Mouse (Mus musculus) telencephalon, adult 2 months (tissue): ENCODE measurements around the gene Ednra.
A peak's percentile ranks its signal among the peaks of the same experiment; 100 is the strongest.
"Not testable (repeated sequence)": the region's sequence is repeated elsewhere in the genome, so short reads cannot be mapped to it uniquely, and the experiment has no call there.

Experiments used
- DNase-seq: peaks from one replicate; pipeline ENCODE4 v3.0.0-alpha.2; 2011; ENCODE audit warnings: low read depth, low spot score

The Ednra gene

GRCm38 (mm10) chr8:77718933-77719332 is 5.3 kb downstream of the Ednra start:
- DNase-seq = no peak

- DNase-seq = no peak
Measured at GRCm38 (mm10) chr8:77717036-77717435, 7.2 kb downstream of the Ednra start.

GRCm38 (mm10) chr8:77714455-77714854 is 9.8 kb downstream of the Ednra start:
- DNase-seq = no peak

GRCm38 (mm10) chr8:77713688-77714087 is 10.6 kb downstream of the Ednra start:
- DNase-seq = no peak

GRCm38 (mm10) chr8:77704768-77705167 is 19.5 kb downstream of the Ednra start:
- DNase-seq = peak; percentile 46

GRCm38 (mm10) chr8:77698028-77698427 is 26.2 kb downstream of the Ednra start:
- no peak for DNase-seq

GRCm38 (mm10) chr8:77696182-77696581 is 28.1 kb downstream of the Ednra start:
- DNase-seq = no peak

GRCm38 (mm10) chr8:77695486-77696058 is 28.7 kb downstream of the Ednra start:
- no peak for DNase-seq

- no peak for DNase-seq
Measured at GRCm38 (mm10) chr8:77695070-77695469, 29.2 kb downstream of the Ednra start.

GRCm38 (mm10) chr8:77694588-77694987 is 29.7 kb downstream of the Ednra start:
- no peak for DNase-seq

GRCm38 (mm10) chr8:77689421-77690059 is 34.7 kb downstream of the Ednra start:
- DNase-seq = not testable (repeated sequence)

- DNase-seq = no peak
Measured at GRCm38 (mm10) chr8:77688978-77689377, 35.3 kb downstream of the Ednra start.

- DNase-seq = no peak
Measured at GRCm38 (mm10) chr8:77684372-77684771, 39.9 kb downstream of the Ednra start.

- no peak for DNase-seq
Measured at GRCm38 (mm10) chr8:77683356-77684106, 40.7 kb downstream of the Ednra start.

- no peak for DNase-seq
Measured at GRCm38 (mm10) chr8:77682008-77682934, 42.0 kb downstream of the Ednra start.

- no peak for DNase-seq
Measured at GRCm38 (mm10) chr8:77672036-77672435, 52.2 kb downstream of the Ednra start.

GRCm38 (mm10) chr8:77670612-77671363 is 53.5 kb downstream of the Ednra start:
- DNase-seq = no peak

- no peak for DNase-seq
Measured at GRCm38 (mm10) chr8:77667916-77668315, 56.3 kb downstream of the Ednra start.

GRCm38 (mm10) chr8:77664901-77665300 is 59.4 kb downstream of the Ednra start:
- no peak for DNase-seq

GRCm38 (mm10) chr8:77659534-77660080 is 64.7 kb downstream of the Ednra start:
- peak; percentile 19 for DNase-seq

GRCm38 (mm10) chr8:77658356-77658755 is 65.9 kb downstream of the Ednra start:
- DNase-seq = no peak
